Mouse (Mus musculus) liver, embryonic 14.5 days (tissue): ENCODE results near the gene Thoc3.

Experiments used
- CTCF ChIP-seq: IDR thresholded peaks from 2 replicates; pipeline ENCODE4 v1.5.1; 2016; ENCODE audit warnings: antibody characterized with exemption, low read depth, control low read depth
- EP300 ChIP-seq: IDR thresholded peaks from 2 replicates; pipeline ENCODE4 v1.6.1; 2016; ENCODE audit warnings: antibody characterized with exemption, low read depth

- TF ChIP-seq CTCF (no peak), EP300 (no peak)
These were observed 3.3 kb upstream of the Thoc3 start for GRCm38 (mm10) chr13:54471967-54472366.
